Mouse (Mus musculus): ENCODE measurements around the gene S100a7a. TPM values are rescaled to one million over a fixed set of nuclear protein-coding genes. Genes with fewer than 3 reads are reported as not detected.

S100a7a gene
- polyA plus RNA-seq, 1 experiment from 2014 or later, result not detected

DNA sequence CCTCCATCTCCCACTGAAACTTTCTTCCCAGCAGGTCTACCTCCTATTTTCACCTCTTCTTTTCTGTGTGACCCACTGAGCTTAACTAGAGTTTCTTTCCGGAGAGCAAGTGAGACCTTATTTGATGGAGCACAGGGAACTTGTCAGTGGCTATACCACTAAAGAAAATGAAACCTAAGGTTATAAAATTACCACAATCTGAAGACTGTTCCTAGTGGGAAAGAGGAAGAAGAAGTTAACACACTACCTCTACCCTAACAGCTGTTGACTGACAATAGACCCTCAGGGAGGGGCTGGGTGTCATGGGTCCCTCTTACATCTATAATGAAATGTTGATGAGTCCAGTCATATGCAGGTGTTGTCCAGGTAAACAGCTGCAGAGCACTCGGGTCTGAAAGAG, 21.8 kb upstream of the S100a7a start:
- 83% methylated on average over 2 of the region's 2 CpGs for WGBS
- H3K9ac ChIP-seq, result no peak overlapping the region
- H3K27me3 ChIP-seq, result no peaks in the 10 kb centered on the region
- no peak overlapping the region for H3K4me3 ChIP-seq
- no peaks in the 10 kb centered on the region for H3K9me3 ChIP-seq
- ATAC-seq (ENCODE audit: low read depth), result no peak
- H3K36me3 ChIP-seq, result no peaks in the 10 kb centered on the region
- H3K4me2 ChIP-seq, result no peak overlapping the region
- no peaks in the 10 kb centered on the region for H3K4me1 ChIP-seq (replicated peaks)
- H3K27ac ChIP-seq (replicated peaks), result no peak overlapping the region

- H3K36me3 ChIP-seq, result no peaks in the 10 kb centered on the region
- no peaks in the 10 kb centered on the region for H3K4me1 ChIP-seq (replicated peaks)
- H3K4me3 ChIP-seq, result no peak overlapping the region
- 71% methylated on average over 1 of the region's 1 CpGs for WGBS
- H3K27ac ChIP-seq (replicated peaks), result no peak overlapping the region
- no peaks in the 10 kb centered on the region for H3K9me3 ChIP-seq
- no peak overlapping the region for H3K9ac ChIP-seq
- H3K27me3 ChIP-seq, result no peaks in the 10 kb centered on the region
- no peak for ATAC-seq (ENCODE audit: low read depth)
- no peak overlapping the region for H3K4me2 ChIP-seq
These were observed 15.1 kb upstream of the S100a7a start for GRCm38 (mm10) chr3:90638511-90639275.

- 54% methylated on average over 7 of the region's 7 CpGs for WGBS
- H3K4me3 ChIP-seq, result no peak overlapping the region
- no peak overlapping the region for H3K4me2 ChIP-seq
- H3K9ac ChIP-seq, result no peak overlapping the region
- no peaks in the 10 kb centered on the region for H3K36me3 ChIP-seq
- H3K9me3 ChIP-seq, result no peaks in the 10 kb centered on the region
- no peaks in the 10 kb centered on the region for H3K27me3 ChIP-seq
- ATAC-seq (ENCODE audit: low read depth), result no peak
- no peaks in the 10 kb centered on the region for H3K4me1 ChIP-seq (replicated peaks)
- no peak overlapping the region for H3K27ac ChIP-seq (replicated peaks)
These were observed 14.2 kb upstream of the S100a7a start for GRCm38 (mm10) chr3:90639511-90640154.

- Histone ChIP-seq H3K9me3 (no peaks in the 10 kb centered on the region), H3K27ac (replicated peaks) (no peak overlapping the region), H3K27me3 (no peaks in the 10 kb centered on the region), H3K36me3 (no peaks in the 10 kb centered on the region), H3K4me3 (no peak overlapping the region), H3K9ac (no peak overlapping the region), H3K4me1 (replicated peaks) (no peaks in the 10 kb centered on the region), H3K4me2 (no peak overlapping the region)
- ATAC-seq (ENCODE audit: low read depth), result no peak
- WGBS, result 87% methylated on average over 7 of the region's 7 CpGs
These were observed 12.8 kb upstream of the S100a7a start for GRCm38 (mm10) chr3:90640981-90641380.

- Histone ChIP-seq H3K27me3 (no peaks in the 10 kb centered on the region), H3K4me1 (replicated peaks) (no peaks in the 10 kb centered on the region), H3K9me3 (no peaks in the 10 kb centered on the region), H3K36me3 (no peaks in the 10 kb centered on the region), H3K4me3 (no peak overlapping the region), H3K4me2 (no peak overlapping the region), H3K9ac (no peak overlapping the region), H3K27ac (replicated peaks) (no peak overlapping the region)
- 54% methylated on average over 3 of the region's 3 CpGs for WGBS
- no peak for ATAC-seq (ENCODE audit: low read depth)
These were observed 9.6 kb upstream of the S100a7a start for GRCm38 (mm10) chr3:90644220-90644619.

- WGBS, result 82% methylated on average over 1 of the region's 1 CpGs
- ATAC-seq (ENCODE audit: low read depth), result no peak
These were observed 6.5 kb upstream of the S100a7a start for GRCm38 (mm10) chr3:90647291-90647690.

GRCm38 (mm10) chr3:90648981-90649380, 4.8 kb upstream of the S100a7a start:
- H3K9me3 ChIP-seq, result no peaks in the 10 kb centered on the region
- no peak overlapping the region for H3K4me2 ChIP-seq
- H3K9ac ChIP-seq, result no peak overlapping the region
- ATAC-seq (ENCODE audit: low read depth), result no peak
- no peaks in the 10 kb centered on the region for H3K27me3 ChIP-seq
- no peaks in the 10 kb centered on the region for H3K4me1 ChIP-seq (replicated peaks)
- no peak overlapping the region for H3K4me3 ChIP-seq
- H3K36me3 ChIP-seq, result no peaks in the 10 kb centered on the region
- no peak overlapping the region for H3K27ac ChIP-seq (replicated peaks)

More at GRCm38 (mm10) chr3:90647291-90647690, 6.5 kb upstream of the S100a7a start:
- no peak overlapping the region for H3K4me2 ChIP-seq
- H3K36me3 ChIP-seq, result no peaks in the 10 kb centered on the region
- H3K27ac ChIP-seq (replicated peaks), result no peak overlapping the region
- H3K4me1 ChIP-seq (replicated peaks), result no peaks in the 10 kb centered on the region
- no peaks in the 10 kb centered on the region for H3K9me3 ChIP-seq
- H3K9ac ChIP-seq, result no peak overlapping the region
- no peaks in the 10 kb centered on the region for H3K27me3 ChIP-seq
- H3K4me3 ChIP-seq, result no peak overlapping the region

DNA sequence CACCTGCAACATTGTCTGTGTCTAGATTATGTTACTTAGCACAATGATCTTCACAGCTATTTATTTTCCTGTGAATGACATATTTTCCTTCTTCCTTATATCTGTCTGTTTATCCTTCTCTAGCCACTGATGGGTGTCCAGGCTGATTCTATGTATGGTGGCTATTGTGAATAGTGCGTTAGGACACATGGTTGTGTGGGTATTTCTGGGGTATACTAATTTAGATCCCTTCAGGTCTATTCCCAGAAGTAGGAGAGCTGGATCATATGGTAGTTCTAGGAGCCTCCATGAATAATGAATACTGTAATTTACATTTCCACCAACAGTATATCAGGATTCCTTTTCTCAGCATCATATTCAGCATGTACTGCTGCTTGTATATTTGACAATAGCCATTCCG, 4.0 kb upstream of the S100a7a start:
- no peaks in the 10 kb centered on the region for H3K36me3 ChIP-seq
- no peaks in the 10 kb centered on the region for H3K4me1 ChIP-seq (replicated peaks)
- ATAC-seq (ENCODE audit: low read depth), result no peak
- H3K4me3 ChIP-seq, result no peak overlapping the region
- no peak overlapping the region for H3K4me2 ChIP-seq
- no peaks in the 10 kb centered on the region for H3K27me3 ChIP-seq
- 85% methylated on average over 2 of the region's 2 CpGs for WGBS
- H3K9me3 ChIP-seq, result no peaks in the 10 kb centered on the region
- H3K27ac ChIP-seq (replicated peaks), result no peak overlapping the region
- H3K9ac ChIP-seq, result no peak overlapping the region

DNA sequence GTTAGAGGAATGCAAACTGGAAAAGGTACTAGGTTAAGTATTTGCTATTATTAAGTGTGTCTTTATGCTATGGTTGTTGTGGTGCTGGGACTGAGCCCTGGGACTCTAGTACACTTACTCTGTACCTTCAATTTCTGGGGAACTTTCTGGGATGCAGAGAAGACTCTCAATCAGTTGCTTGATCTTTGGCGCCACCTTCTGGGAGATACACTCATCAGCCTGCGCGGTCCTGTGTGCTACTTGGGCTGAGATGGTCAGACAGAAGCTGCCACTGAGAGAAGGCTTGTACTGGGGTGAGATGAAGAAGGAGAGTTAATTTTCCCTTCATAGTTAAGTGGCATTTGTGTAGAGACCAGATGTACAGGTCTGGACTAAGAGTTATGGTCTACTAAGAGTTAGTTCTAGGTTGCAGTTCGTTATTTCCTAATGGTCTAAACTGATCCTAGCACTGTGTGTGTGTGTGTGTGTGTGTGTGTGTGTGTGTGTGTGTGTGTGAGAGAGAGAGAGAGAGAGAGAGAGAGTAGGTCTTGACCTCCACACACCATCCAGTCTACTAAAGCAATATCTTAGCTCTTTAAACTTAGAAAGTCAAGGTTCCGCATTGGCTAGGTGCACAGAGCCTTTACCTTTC, 824 bp upstream of the S100a7a start:
- H3K27me3 ChIP-seq, result no peaks in the 10 kb centered on the region
- H3K4me1 ChIP-seq (replicated peaks), result no peaks in the 10 kb centered on the region
- H3K9me3 ChIP-seq, result no peaks in the 10 kb centered on the region
- no peak overlapping the region for H3K9ac ChIP-seq
- 38% methylated on average over 5 of the region's 5 CpGs for WGBS
- ATAC-seq (ENCODE audit: low read depth), result peak; percentile 82
- no peak overlapping the region for H3K4me3 ChIP-seq
- H3K27ac ChIP-seq (replicated peaks), result no peak overlapping the region
- no peaks in the 10 kb centered on the region for H3K36me3 ChIP-seq
- H3K4me2 ChIP-seq, result no peak overlapping the region

- Histone ChIP-seq H3K4me2 (no peak overlapping the region), H3K27me3 (no peaks in the 10 kb centered on the region), H3K9ac (no peak overlapping the region), H3K9me3 (no peaks in the 10 kb centered on the region), H3K27ac (replicated peaks) (no peak overlapping the region), H3K4me1 (replicated peaks) (no peaks in the 10 kb centered on the region), H3K36me3 (no peaks in the 10 kb centered on the region), H3K4me3 (no peak overlapping the region)
- ATAC-seq (ENCODE audit: low read depth), result no peak
- 74% methylated on average over 4 of the region's 4 CpGs for WGBS
These were observed 3.6 kb downstream of the S100a7a start for GRCm38 (mm10) chr3:90657405-90657804.

GRCm38 (mm10) chr3:90659364-90660044, 5.7 kb downstream of the S100a7a start:
- Histone ChIP-seq H3K4me1 (replicated peaks) (no peaks in the 10 kb centered on the region), H3K27me3 (no peaks in the 10 kb centered on the region), H3K9ac (no peak overlapping the region), H3K36me3 (no peaks in the 10 kb centered on the region), H3K27ac (replicated peaks) (no peak overlapping the region), H3K4me3 (no peak overlapping the region), H3K4me2 (no peak overlapping the region), H3K9me3 (no peaks in the 10 kb centered on the region)
- no peak for ATAC-seq (ENCODE audit: low read depth)

GRCm38 (mm10) chr3:90664219-90664618, 10.4 kb downstream of the S100a7a start:
- Histone ChIP-seq H3K4me3 (no peak overlapping the region), H3K9ac (no peak overlapping the region), H3K27me3 (no peaks in the 10 kb centered on the region), H3K9me3 (no peaks in the 10 kb centered on the region), H3K4me1 (replicated peaks) (no peaks in the 10 kb centered on the region), H3K27ac (replicated peaks) (no peak overlapping the region), H3K36me3 (no peaks in the 10 kb centered on the region), H3K4me2 (no peak overlapping the region)
- no peak for ATAC-seq (ENCODE audit: low read depth)
- 84% methylated on average over 2 of the region's 2 CpGs for WGBS

Data from neural tube, embryonic 13.5 days (tissue).